Mouse (Mus musculus): Measurements from ENCODE around the gene Klhl5. TPM values are rescaled to one million over a fixed set of nuclear protein-coding genes. Genes with fewer than 3 reads are reported as not detected.

Klhl5 gene
- polyA plus RNA-seq, 1 experiment from 2014 or later = 17.6 TPM

DNA sequence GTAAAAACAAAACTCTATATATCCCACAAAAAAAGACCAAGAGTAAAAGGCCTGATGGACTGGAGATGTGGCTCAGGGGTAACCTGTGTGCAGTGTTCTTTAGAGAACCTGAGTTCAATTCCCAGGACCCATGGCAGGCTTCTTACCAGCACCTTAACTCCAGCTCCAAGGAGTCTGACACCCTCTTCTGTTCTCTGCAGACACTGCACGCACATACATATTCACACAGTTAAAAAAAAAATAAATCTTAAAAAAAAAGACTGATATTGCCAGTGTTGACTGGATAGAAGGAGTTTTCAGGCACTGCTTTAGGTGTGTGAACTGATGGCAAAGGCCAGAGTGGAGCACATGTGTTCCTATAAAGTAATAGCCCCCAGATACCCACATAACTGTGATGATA is 18.8 kb downstream of the Klhl5 start:
- Histone ChIP-seq H3K9me3 (no peaks in the 10 kb centered on the region), H3K4me3 (no peak overlapping the region), H3K9ac (no peak overlapping the region), H3K36me3 (no peaks in the 10 kb centered on the region), H3K4me2 (no peak overlapping the region), H3K4me1 (0 out of 2 replicates have a peak, but pooled peaks cover under 1% of the 10 kb centered on the region), H3K27me3 (no peaks in the 10 kb centered on the region), H3K27ac (no peak overlapping the region)
- no peak for ATAC-seq (ENCODE audit: insufficient number of reproducible peaks, low FRiP score, low TSS enrichment, low read depth)
- WGBS = 90% methylated on average over 1 of the region's 1 CpGs

GRCm38 (mm10) chr5:65128481-65128880 is 21.1 kb downstream of the Klhl5 start:
- Histone ChIP-seq H3K4me2 (no peak overlapping the region), H3K4me3 (no peak overlapping the region), H3K4me1 (peaks cover 6% of the 10 kb centered on the region), H3K9ac (no peak overlapping the region), H3K27me3 (no peaks in the 10 kb centered on the region), H3K27ac (no peak overlapping the region), H3K36me3 (no peaks in the 10 kb centered on the region), H3K9me3 (no peaks in the 10 kb centered on the region)
- no peak for ATAC-seq (ENCODE audit: insufficient number of reproducible peaks, low FRiP score, low TSS enrichment, low read depth)
- 61% methylated on average over 2 of the region's 2 CpGs for WGBS

GRCm38 (mm10) chr5:65130528-65131210 is 23.3 kb downstream of the Klhl5 start:
- no peak for ATAC-seq (ENCODE audit: insufficient number of reproducible peaks, low FRiP score, low TSS enrichment, low read depth)
- no peak overlapping the region for H3K9ac ChIP-seq
- no peak overlapping the region for H3K27ac ChIP-seq
- H3K4me1 ChIP-seq = peaks cover 6% of the 10 kb centered on the region
- H3K9me3 ChIP-seq = no peaks in the 10 kb centered on the region
- peak overlapping the region; percentile 38 for H3K4me3 ChIP-seq
- no peaks in the 10 kb centered on the region for H3K27me3 ChIP-seq
- H3K36me3 ChIP-seq = no peaks in the 10 kb centered on the region
- peak overlapping the region; percentile 54 for H3K4me2 ChIP-seq
- WGBS = 5% methylated on average over 12 of the region's 12 CpGs

DNA sequence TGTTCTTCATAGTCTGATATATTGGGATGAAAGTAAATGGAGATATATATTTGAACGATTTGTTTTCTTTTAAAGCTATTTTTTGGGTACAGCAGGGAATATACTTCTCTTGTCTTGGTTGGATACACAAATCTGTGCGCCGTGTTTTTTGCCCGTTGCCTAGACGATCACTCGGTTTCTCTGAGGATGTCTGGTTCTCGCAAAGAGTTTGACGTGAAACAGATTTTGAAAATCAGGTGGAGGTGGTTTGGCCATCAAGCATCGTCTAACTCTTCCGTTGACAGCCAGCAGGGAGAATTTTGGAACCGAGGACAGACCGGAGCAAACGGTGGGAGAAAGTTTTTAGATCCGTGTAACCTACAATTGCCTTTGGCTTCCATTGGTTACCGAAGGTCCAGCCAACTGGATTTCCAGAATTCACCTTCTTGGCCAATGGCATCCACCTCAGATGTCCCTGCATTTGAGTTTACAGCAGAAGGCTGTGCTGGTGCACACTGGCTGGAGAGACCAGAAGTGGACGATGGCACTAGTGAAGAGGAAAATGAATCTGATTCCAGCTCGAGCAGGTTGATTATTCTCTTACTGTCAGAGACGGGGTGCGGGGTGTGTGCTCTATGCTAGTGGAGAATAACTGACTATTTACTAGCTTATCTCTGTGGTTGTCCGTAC is 24.0 kb downstream of the Klhl5 start:
- WGBS = 19% methylated on average over 20 of the region's 20 CpGs
- no peaks in the 10 kb centered on the region for H3K9me3 ChIP-seq
- no peak for ATAC-seq (ENCODE audit: insufficient number of reproducible peaks, low FRiP score, low TSS enrichment, low read depth)
- no peaks in the 10 kb centered on the region for H3K36me3 ChIP-seq
- H3K4me1 ChIP-seq = peaks cover 6% of the 10 kb centered on the region
- H3K27ac ChIP-seq = no peak overlapping the region
- H3K4me2 ChIP-seq = peak overlapping the region; percentile 54
- H3K27me3 ChIP-seq = no peaks in the 10 kb centered on the region
- peak overlapping the region; percentile 38 for H3K4me3 ChIP-seq
- no peak overlapping the region for H3K9ac ChIP-seq

GRCm38 (mm10) chr5:65136159-65136558 is 28.8 kb downstream of the Klhl5 start:
- no peaks in the 10 kb centered on the region for H3K9me3 ChIP-seq
- no peak overlapping the region for H3K4me2 ChIP-seq
- H3K4me3 ChIP-seq = no peak overlapping the region
- WGBS = 58% methylated on average over 7 of the region's 7 CpGs
- no peak overlapping the region for H3K27ac ChIP-seq
- ATAC-seq (ENCODE audit: insufficient number of reproducible peaks, low FRiP score, low TSS enrichment, low read depth) = no peak
- H3K36me3 ChIP-seq = no peaks in the 10 kb centered on the region
- H3K9ac ChIP-seq = no peak overlapping the region
- no peaks in the 10 kb centered on the region for H3K27me3 ChIP-seq
- peaks cover 6% of the 10 kb centered on the region for H3K4me1 ChIP-seq

DNA sequence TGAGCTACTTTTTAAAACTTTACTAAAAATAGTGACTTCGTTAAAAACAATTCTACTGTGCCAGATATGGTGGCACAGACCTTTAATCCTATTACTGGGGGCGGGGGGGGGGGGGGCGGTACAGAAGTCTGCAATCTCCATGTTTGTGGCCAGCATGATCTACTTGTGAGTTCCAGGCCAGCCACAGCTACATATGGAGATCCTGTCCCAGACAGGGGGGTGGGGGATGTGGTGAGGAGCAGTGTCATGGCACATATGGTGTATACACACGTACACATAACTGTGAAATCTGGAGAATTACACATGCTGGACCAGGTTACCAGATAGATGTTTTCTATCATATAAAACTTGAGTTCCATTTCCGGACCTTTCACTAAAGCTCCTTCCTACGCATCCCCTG is 29.7 kb downstream of the Klhl5 start:
- no peak for ATAC-seq (ENCODE audit: insufficient number of reproducible peaks, low FRiP score, low TSS enrichment, low read depth)
- WGBS = 69% methylated on average over 6 of the region's 6 CpGs

GRCm38 (mm10) chr5:65141242-65141641 is 33.9 kb downstream of the Klhl5 start:
- no peak overlapping the region for H3K9ac ChIP-seq
- WGBS = 83% methylated on average over 8 of the region's 8 CpGs

More for the DNA sequence above, 29.7 kb downstream of the Klhl5 start:
- Histone ChIP-seq H3K36me3 (peaks cover under 1% of the 10 kb centered on the region; the same call in 1 of the 2 replicates), H3K9me3 (no peaks in the 10 kb centered on the region), H3K4me3 (no peak overlapping the region), H3K9ac (no peak overlapping the region), H3K27ac (no peak overlapping the region), H3K27me3 (no peaks in the 10 kb centered on the region), H3K4me1 (no peaks in the 10 kb centered on the region), H3K4me2 (no peak overlapping the region)

GRCm38 (mm10) chr5:65142247-65142646 is 34.9 kb downstream of the Klhl5 start:
- H3K9ac ChIP-seq = no peak overlapping the region

More at GRCm38 (mm10) chr5:65141242-65141641, 33.9 kb downstream of the Klhl5 start:
- H3K27ac ChIP-seq = no peak overlapping the region
- ATAC-seq (ENCODE audit: insufficient number of reproducible peaks, low FRiP score, low TSS enrichment, low read depth) = no peak
- no peak overlapping the region for H3K4me2 ChIP-seq
- no peak overlapping the region for H3K4me3 ChIP-seq
- H3K36me3 ChIP-seq = peaks cover 13% of the 10 kb centered on the region
- no peaks in the 10 kb centered on the region for H3K9me3 ChIP-seq
- H3K4me1 ChIP-seq = no peaks in the 10 kb centered on the region
- H3K27me3 ChIP-seq = no peaks in the 10 kb centered on the region

GRCm38 (mm10) chr5:65145499-65146101 is 38.3 kb downstream of the Klhl5 start:
- no peak overlapping the region for H3K4me2 ChIP-seq
- no peak overlapping the region for H3K9ac ChIP-seq
- H3K36me3 ChIP-seq = peaks cover 20% of the 10 kb centered on the region
- WGBS = 84% methylated on average over 9 of the region's 9 CpGs
- no peak overlapping the region for H3K27ac ChIP-seq
- H3K27me3 ChIP-seq = no peaks in the 10 kb centered on the region
- no peak for ATAC-seq (ENCODE audit: insufficient number of reproducible peaks, low FRiP score, low TSS enrichment, low read depth)
- H3K4me3 ChIP-seq = no peak overlapping the region
- H3K9me3 ChIP-seq = no peaks in the 10 kb centered on the region
- no peaks in the 10 kb centered on the region for H3K4me1 ChIP-seq

More at GRCm38 (mm10) chr5:65142247-65142646, 34.9 kb downstream of the Klhl5 start:
- Histone ChIP-seq H3K4me2 (no peak overlapping the region), H3K9me3 (no peaks in the 10 kb centered on the region), H3K27me3 (no peaks in the 10 kb centered on the region), H3K4me3 (no peak overlapping the region), H3K36me3 (peaks cover 13% of the 10 kb centered on the region), H3K27ac (no peak overlapping the region), H3K4me1 (no peaks in the 10 kb centered on the region)
- WGBS = 75% methylated on average over 6 of the region's 6 CpGs
- no peak for ATAC-seq (ENCODE audit: insufficient number of reproducible peaks, low FRiP score, low TSS enrichment, low read depth)

- no peaks in the 10 kb centered on the region for H3K9me3 ChIP-seq
- no peak overlapping the region for H3K4me3 ChIP-seq
- peaks cover 20% of the 10 kb centered on the region for H3K36me3 ChIP-seq
- no peak overlapping the region for H3K9ac ChIP-seq
- no peaks in the 10 kb centered on the region for H3K27me3 ChIP-seq
- no peak overlapping the region for H3K4me2 ChIP-seq
- 0 out of 2 replicates have a peak, but pooled peaks cover 2% of the 10 kb centered on the region for H3K4me1 ChIP-seq
- H3K27ac ChIP-seq = no peak overlapping the region
- WGBS = 87% methylated on average over 6 of the region's 6 CpGs
- no peak for ATAC-seq (ENCODE audit: insufficient number of reproducible peaks, low FRiP score, low TSS enrichment, low read depth)
Observed at GRCm38 (mm10) chr5:65146749-65147148, 39.4 kb downstream of the Klhl5 start.

DNA sequence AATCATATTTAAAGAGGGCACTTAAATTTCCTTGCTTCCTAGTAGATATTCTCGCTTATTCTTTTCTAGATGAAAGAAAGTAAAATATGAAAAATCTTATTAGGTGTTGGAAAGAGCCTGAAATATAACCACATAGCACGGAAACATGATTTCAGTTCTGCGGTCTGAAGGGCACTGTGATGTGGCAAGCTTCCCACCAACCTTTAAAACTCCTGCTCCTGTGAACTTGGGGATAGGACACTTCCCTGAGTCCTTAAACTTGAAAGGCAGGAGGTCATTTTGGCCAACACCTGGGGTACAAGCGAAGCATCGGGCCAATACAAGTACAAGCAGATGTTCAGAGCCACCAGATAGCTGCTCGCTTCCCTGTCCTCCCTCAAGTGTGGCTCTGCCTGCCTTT is 42.4 kb downstream of the Klhl5 start:
- Histone ChIP-seq H3K9me3 (no peaks in the 10 kb centered on the region), H3K4me2 (no peak overlapping the region), H3K4me3 (no peak overlapping the region), H3K27me3 (no peaks in the 10 kb centered on the region), H3K27ac (no peak overlapping the region), H3K9ac (no peak overlapping the region), H3K4me1 (0 out of 2 replicates have a peak, but pooled peaks cover 2% of the 10 kb centered on the region), H3K36me3 (peaks cover 14% of the 10 kb centered on the region)
- no peak for ATAC-seq (ENCODE audit: insufficient number of reproducible peaks, low FRiP score, low TSS enrichment, low read depth)
- WGBS = 87% methylated on average over 6 of the region's 6 CpGs

DNA sequence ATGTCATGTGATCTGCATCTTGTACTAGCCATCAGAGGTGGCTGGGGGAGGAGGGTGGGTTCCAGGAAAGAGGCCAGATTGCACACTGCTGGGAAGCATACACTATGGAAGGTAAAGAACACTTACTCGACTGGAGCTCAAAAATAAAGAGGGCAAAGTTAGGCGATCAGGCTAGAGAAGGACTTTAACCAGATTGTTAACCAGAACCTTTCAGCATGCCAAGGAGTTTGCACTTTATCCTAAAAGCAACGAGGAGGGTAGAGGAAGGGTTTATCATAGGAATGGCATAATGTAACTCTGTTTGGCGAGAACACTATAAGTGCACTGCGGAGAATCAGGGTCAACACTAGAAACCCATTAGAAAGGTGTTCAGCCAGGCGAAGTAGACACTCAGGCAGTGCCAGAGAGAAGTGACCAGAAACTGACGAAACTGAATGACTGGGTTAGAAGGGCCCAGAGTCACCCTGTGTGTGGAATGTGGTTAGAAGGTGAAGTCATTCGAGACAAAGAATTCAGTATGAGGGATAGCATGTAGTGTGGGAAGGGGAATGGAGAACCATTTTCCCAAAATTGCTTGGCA is 43.1 kb downstream of the Klhl5 start:
- Histone ChIP-seq H3K4me2 (no peak overlapping the region), H3K9ac (no peak overlapping the region), H3K4me1 (0 out of 2 replicates have a peak, but pooled peaks cover 2% of the 10 kb centered on the region), H3K27me3 (no peaks in the 10 kb centered on the region), H3K4me3 (no peak overlapping the region), H3K36me3 (peaks cover 7% of the 10 kb centered on the region), H3K9me3 (no peaks in the 10 kb centered on the region), H3K27ac (no peak overlapping the region)
- 83% methylated on average over 8 of the region's 8 CpGs for WGBS
- no peak for ATAC-seq (ENCODE audit: insufficient number of reproducible peaks, low FRiP score, low TSS enrichment, low read depth)
